Mouse (Mus musculus) CD4-positive helper T cell, adult 2 months (primary cell): ENCODE measurements around the gene Grap.
A peak's percentile ranks its signal among the peaks of the same experiment; 100 is the strongest.

Experiments
- DNase-seq: peaks from one replicate; pipeline ENCODE4 v3.0.0-alpha.2; 2012; ENCODE audit warnings: low read depth, missing footprints, low spot score

Grap gene

GRCm38 (mm10) chr11:61679091-61679866 is 26.2 kb downstream of the Grap start:
- no peak for DNase-seq

- DNase-seq: peak; percentile 82
These were observed 31.1 kb downstream of the Grap start, which contains the start of gene Fam83g for GRCm38 (mm10) chr11:61683907-61684731. TSS of gene Fam83g (plus strand) at chr11:61684091.

- no peak for DNase-seq
These were observed 32.2 kb downstream of the Grap start for GRCm38 (mm10) chr11:61685119-61685725.

- no peak for DNase-seq
These were observed 33.1 kb downstream of the Grap start for GRCm38 (mm10) chr11:61686141-61686540.

- DNase-seq: peak; percentile 39
These were observed 33.9 kb downstream of the Grap start for GRCm38 (mm10) chr11:61686906-61687453.

- no peak for DNase-seq
These were observed 34.5 kb downstream of the Grap start for GRCm38 (mm10) chr11:61687595-61687994.

GRCm38 (mm10) chr11:61692996-61693395 is 39.9 kb downstream of the Grap start:
- DNase-seq: no peak

GRCm38 (mm10) chr11:61698852-61699251 is 45.8 kb downstream of the Grap start:
- no peak for DNase-seq

GRCm38 (mm10) chr11:61699460-61699859 is 46.4 kb downstream of the Grap start:
- DNase-seq: no peak

GRCm38 (mm10) chr11:61699933-61700332 is 46.9 kb downstream of the Grap start:
- no peak for DNase-seq

GRCm38 (mm10) chr11:61701696-61702095 is 48.6 kb downstream of the Grap start:
- no peak for DNase-seq

GRCm38 (mm10) chr11:61702494-61702893 is 49.4 kb downstream of the Grap start:
- no peak for DNase-seq

GRCm38 (mm10) chr11:61705581-61705980 is 52.5 kb downstream of the Grap start:
- no peak for DNase-seq

GRCm38 (mm10) chr11:61706232-61706631 is 53.2 kb downstream of the Grap start:
- DNase-seq: no peak

- no peak for DNase-seq
These were observed 55.9 kb downstream of the Grap start for GRCm38 (mm10) chr11:61708928-61709327.

GRCm38 (mm10) chr11:61713157-61713855 is 60.2 kb downstream of the Grap start:
- DNase-seq: no peak

GRCm38 (mm10) chr11:61714346-61715117 is 61.5 kb downstream of the Grap start:
- peak; percentile 82 for DNase-seq

- DNase-seq: peak; percentile 15
These were observed 62.1 kb downstream of the Grap start for GRCm38 (mm10) chr11:61715130-61715529.

- no peak for DNase-seq
These were observed 64.9 kb downstream of the Grap start for GRCm38 (mm10) chr11:61717990-61718389.

- DNase-seq: no peak
These were observed 66.3 kb downstream of the Grap start for GRCm38 (mm10) chr11:61719387-61719786.

- no peak for DNase-seq
These were observed 66.8 kb downstream of the Grap start for GRCm38 (mm10) chr11:61719826-61720225.
